Mouse (Mus musculus) erythroblast, embryonic 14.5 days (primary cell): ENCODE measurements around the gene Tns3.

ENCODE experiments used
- GATA1 ChIP-seq: IDR thresholded peaks from 2 replicates; pipeline ENCODE4 v1.6.1; 2012; ENCODE audit warnings: low read length, inconsistent platforms, mixed read lengths
- TAL1 ChIP-seq: IDR thresholded peaks from 3 replicates; pipeline ENCODE4 v1.6.1; 2012; ENCODE audit warnings: low read length, inconsistent platforms, mixed read lengths

- TF ChIP-seq TAL1 (no peak), GATA1 (no peak)
Observed at GRCm38 (mm10) chr11:8587941-8588340, 76.4 kb downstream of the Tns3 start.
